Mouse (Mus musculus) ovary, postnatal 14 days (tissue): ENCODE data around the gene Ptprs.

Experiments used
- DNase-seq: peaks from one replicate; pipeline ENCODE4 v3.0.0; 2022; ENCODE audit warnings: low spot score

The Ptprs gene

GRCm38 (mm10) chr17:56379281-56379834 is 96.9 kb downstream of the Ptprs start:
- no peak for DNase-seq

DNA sequence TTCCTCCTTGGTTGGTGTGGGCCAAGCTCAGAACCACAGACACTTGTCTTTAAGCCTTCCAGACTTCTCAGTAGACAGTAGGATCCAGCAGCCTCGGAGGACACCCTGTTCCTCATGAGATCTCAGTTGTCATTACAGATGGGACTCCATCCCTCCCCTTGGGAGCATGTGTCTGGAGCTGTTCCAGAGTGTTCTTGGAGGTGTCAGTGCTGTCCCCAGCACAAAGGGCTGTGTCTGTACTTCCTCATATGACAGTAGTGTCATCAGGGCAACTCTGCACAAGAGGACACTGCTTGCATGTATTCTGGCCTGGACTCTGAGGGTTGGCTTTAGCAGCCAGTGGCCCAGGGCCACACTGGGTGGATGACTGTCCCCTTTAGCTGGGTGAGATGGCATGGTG is 101.4 kb downstream of the Ptprs start:
- no peak for DNase-seq

DNA sequence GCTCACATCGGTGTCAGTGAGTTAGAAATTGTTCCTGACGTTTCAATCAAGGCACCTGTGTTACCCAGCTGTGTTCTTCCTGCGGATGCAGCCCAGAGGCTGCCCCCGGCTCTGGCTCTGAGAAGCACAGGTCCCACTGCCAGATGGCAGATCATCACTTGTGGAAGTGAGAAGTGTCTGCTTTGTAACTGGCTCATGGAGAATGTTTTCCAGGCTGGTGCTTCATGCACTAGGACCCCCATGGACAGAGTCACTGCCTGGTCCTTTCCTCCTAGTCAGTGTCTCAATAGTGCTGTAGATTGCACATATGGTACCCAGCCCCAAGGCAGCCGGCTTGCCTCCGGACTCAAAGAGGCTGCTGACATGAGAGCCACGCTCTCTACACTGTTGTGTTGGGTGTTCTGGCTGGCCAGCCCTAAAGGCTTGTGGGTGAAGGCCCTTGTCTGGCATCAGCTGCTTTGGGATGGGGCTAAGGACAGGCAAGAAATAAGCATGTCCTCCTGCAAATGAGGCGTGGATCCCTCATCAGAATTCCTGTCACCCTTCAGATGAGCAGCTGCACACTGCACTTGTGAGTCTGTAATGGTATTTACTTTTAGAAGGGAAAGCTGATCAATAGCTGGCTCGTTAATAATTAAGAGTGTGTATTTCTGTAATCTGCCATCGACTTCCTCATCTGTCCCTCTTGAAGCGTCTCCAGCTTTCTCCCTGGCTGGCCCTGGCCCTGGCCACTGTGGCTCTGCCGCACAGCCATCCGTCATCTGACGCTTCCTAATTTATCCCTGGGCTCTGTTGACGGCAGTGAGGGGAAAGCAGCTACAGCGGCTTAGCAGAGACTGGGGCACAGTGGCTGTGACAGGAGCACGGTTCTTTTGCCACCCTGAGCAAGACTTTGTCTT is 102.9 kb downstream of the Ptprs start:
- no peak for DNase-seq

DNA sequence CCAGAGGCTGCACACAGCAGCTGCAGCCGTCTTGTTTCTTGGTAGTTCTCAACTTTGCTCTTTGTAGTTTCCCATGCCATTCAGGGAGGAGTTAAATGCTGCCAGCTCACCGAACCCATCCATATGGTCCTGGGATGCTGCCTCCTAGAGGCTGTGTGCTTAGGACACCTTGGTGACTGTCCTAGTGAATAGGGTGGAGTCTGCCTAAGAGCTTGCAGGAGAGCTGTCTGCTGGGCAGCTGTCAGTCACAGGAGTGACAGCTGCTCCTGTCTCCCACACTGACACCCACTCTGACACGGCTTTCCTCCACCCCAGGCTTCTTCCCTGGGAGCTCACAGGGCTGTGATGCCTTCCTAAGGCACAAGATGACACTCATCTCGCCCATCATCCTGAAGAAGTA is 104.2 kb downstream of the Ptprs start:
- no peak for DNase-seq

DNA sequence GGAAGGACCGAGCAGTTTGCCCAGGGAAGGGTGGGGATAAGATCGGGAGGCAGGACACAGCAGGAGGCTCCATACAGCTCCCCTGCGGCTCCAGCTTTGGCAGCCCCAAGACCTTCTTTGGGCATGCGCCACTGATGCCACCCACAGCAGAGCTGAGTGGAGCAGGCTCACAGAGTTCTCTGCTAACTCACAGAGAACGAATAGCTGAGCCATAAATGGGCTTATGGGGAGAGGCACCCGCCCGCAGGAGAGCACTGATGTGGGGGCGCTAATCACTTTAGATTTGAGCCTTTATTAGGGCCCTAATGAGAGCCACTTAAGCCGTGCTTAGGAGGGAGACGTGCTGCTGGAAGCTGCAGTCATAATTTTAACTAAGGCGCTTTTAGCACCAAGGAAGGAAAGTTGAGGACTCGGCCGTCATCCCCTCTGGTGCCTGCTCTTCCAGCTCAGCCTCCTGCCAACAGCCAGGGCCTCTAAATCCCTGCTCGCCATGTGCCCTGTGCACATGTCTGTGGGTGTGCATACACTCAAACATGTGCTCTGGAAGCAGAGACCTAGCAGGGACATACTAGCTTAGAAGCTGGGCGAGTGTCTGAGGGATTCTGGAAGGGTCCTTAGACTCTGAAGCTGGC is 105.1 kb downstream of the Ptprs start:
- DNase-seq, result no peak

DNA sequence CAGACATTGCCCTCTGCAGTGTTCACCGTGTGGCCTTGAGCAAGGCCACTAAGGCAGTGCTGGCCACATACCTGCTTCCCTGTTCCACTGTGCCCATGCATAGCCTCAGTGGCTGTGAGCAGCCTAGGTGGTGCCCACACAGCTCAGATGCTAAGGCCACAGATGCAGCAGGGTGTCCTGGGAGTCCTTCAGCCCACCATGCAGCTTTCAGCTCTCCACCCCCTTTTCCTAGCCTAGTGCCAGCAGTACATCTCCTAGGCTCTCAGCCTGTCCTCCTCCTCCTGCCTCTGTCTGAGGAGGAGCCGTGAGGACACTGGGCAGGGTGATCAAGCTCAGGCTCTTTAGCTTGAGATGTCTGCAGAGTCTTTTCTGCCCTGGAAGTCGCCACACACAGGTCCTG is 106.2 kb downstream of the Ptprs start:
- no peak for DNase-seq

GRCm38 (mm10) chr17:56368291-56368790 is 107.9 kb downstream of the Ptprs start:
- no peak for DNase-seq

- DNase-seq, result no peak
These were observed 110.3 kb downstream of the Ptprs start for GRCm38 (mm10) chr17:56365791-56366673.
